Mouse (Mus musculus) forebrain, embryonic 12.5 days (tissue): ENCODE results near the gene B3galt6. TPM values are rescaled to one million over a fixed set of nuclear protein-coding genes. Genes with fewer than 3 reads are reported as not detected.

Experiments used
- ATAC-seq: fragments of 200-750 bp; cut with Nextera tagmentation; 2 replicates; pipeline ENCODE4 v1.8.0; 2017; ENCODE audit warnings: moderate TSS enrichment; ENCODE audit not compliant: low FRiP score
- H3K27ac ChIP-seq: fragments of 300-500 bp; sonication (generic); 2 replicates; pipeline ENCODE4 v1.5.1; 2016; ENCODE audit warnings: mild to moderate bottlenecking
- H3K27me3 ChIP-seq: fragments of 300-500 bp; sonication (generic); 2 replicates; pipeline ENCODE4 v1.6.1; 2016; ENCODE audit warnings: mild to moderate bottlenecking
- H3K36me3 ChIP-seq: fragments of 300-500 bp; sonication (generic); replicated peaks from 2 replicates; pipeline ENCODE4 v1.6.1; 2016; ENCODE audit warnings: mild to moderate bottlenecking
- H3K4me1 ChIP-seq: fragments of 300-500 bp; sonication (generic); 2 replicates; pipeline ENCODE4 v1.6.1; 2016
- H3K4me2 ChIP-seq: fragments of 300-500 bp; sonication (generic); 2 replicates; pipeline ENCODE4 v1.6.1; 2016; ENCODE audit warnings: mild to moderate bottlenecking, moderate library complexity
- H3K4me3 ChIP-seq: fragments of 300-500 bp; sonication (generic); replicated peaks from 2 replicates; pipeline ENCODE4 v1.5.1; 2016; ENCODE audit warnings: mild to moderate bottlenecking
- H3K9ac ChIP-seq: fragments of 300-500 bp; sonication (generic); 2 replicates; pipeline ENCODE4 v1.6.1; 2016; ENCODE audit warnings: mild to moderate bottlenecking
- H3K9me3 ChIP-seq: fragments of 300-500 bp; sonication (generic); 2 replicates; pipeline ENCODE4 v1.6.1; 2016
- WGBS: fragments of 180-500 bp; shearing (Covaris S2); methylation state at CpG from one replicate; pipeline ENCODE4 v1.1.7; 2016; 5-methylcytosine and 5-hydroxymethylcytosine counted together
- polyA plus RNA-seq: library from polyadenylated mRNA; unstranded; fragments of >200 nt; fragmentation: Nextera tagmentation; extraction: Ambion mirVana; gene quantifications from 2 replicates; pipeline ENCODE4 v1.2.1, GENCODE M21; 2016

B3galt6 gene
- polyA plus RNA-seq, 1 experiment from 2014 or later: 16.4 TPM

GRCm38 (mm10) chr4:156021942-156022419 lies 29.5 kb upstream of the B3galt6 start:
- no peaks in the 10 kb centered on the region for H3K27me3 ChIP-seq
- H3K36me3 ChIP-seq: peaks cover 9% of the 10 kb centered on the region; the same call in 1 of the 2 replicates
- H3K4me3 ChIP-seq: no peak overlapping the region
- H3K27ac ChIP-seq: no peak overlapping the region
- H3K9me3 ChIP-seq: no peaks in the 10 kb centered on the region
- 87% methylated on average over 9 of the region's 9 CpGs for WGBS
- no peak overlapping the region for H3K9ac ChIP-seq
- no peak overlapping the region for H3K4me2 ChIP-seq
- no peaks in the 10 kb centered on the region for H3K4me1 ChIP-seq
- ATAC-seq: no peak

GRCm38 (mm10) chr4:156021381-156021780 lies 28.9 kb upstream of the B3galt6 start:
- ATAC-seq: no peak
- H3K36me3 ChIP-seq: peaks cover 8% of the 10 kb centered on the region; the same call in 1 of the 2 replicates
- H3K4me2 ChIP-seq: no peak overlapping the region
- no peak overlapping the region for H3K4me3 ChIP-seq
- H3K27me3 ChIP-seq: no peaks in the 10 kb centered on the region
- 88% methylated on average over 3 of the region's 3 CpGs for WGBS
- H3K27ac ChIP-seq: no peak overlapping the region
- H3K4me1 ChIP-seq: no peaks in the 10 kb centered on the region
- no peaks in the 10 kb centered on the region for H3K9me3 ChIP-seq
- no peak overlapping the region for H3K9ac ChIP-seq

- Histone ChIP-seq H3K27ac (no peak overlapping the region), H3K4me3 (no peak overlapping the region), H3K36me3 (peaks cover 16% of the 10 kb centered on the region; the same call in 1 of the 2 replicates), H3K4me1 (no peaks in the 10 kb centered on the region), H3K4me2 (no peak overlapping the region), H3K27me3 (no peaks in the 10 kb centered on the region), H3K9me3 (no peaks in the 10 kb centered on the region), H3K9ac (no peak overlapping the region)
- ATAC-seq: no peak
- 89% methylated on average over 12 of the region's 12 CpGs for WGBS
Measured at GRCm38 (mm10) chr4:156019771-156020170, 27.3 kb upstream of the B3galt6 start.

- no peak overlapping the region for H3K27ac ChIP-seq
- 92% methylated on average over 2 of the region's 2 CpGs for WGBS
- H3K4me3 ChIP-seq: no peak overlapping the region
- peaks cover 54% of the 10 kb centered on the region for H3K36me3 ChIP-seq
- no peak overlapping the region for H3K9ac ChIP-seq
- no peaks in the 10 kb centered on the region for H3K9me3 ChIP-seq
- H3K4me2 ChIP-seq: no peak overlapping the region
- no peak for ATAC-seq
- H3K27me3 ChIP-seq: no peaks in the 10 kb centered on the region
- no peaks in the 10 kb centered on the region for H3K4me1 ChIP-seq
Measured at GRCm38 (mm10) chr4:156014436-156014835, 22.0 kb upstream of the B3galt6 start.

GRCm38 (mm10) chr4:156013637-156014036 lies 21.2 kb upstream of the B3galt6 start, which contains the start of gene Tnfrsf4:
Tnfrsf4 (plus strand) TSS chr4:156013843.
- 91% methylated on average over 8 of the region's 8 CpGs for WGBS
- Histone ChIP-seq H3K4me2 (no peak within 1 kb of the TSS), H3K36me3 (peaks cover 61% of the 10 kb centered on the region), H3K27ac (no peak within 1 kb of the TSS), H3K4me3 (no peak within 1 kb of the TSS), H3K27me3 (no peaks in the 10 kb centered on the region), H3K4me1 (no peaks in the 10 kb centered on the region), H3K9ac (no peak within 1 kb of the TSS), H3K9me3 (no peaks in the 10 kb centered on the region)
- no peak for ATAC-seq

- no peak for ATAC-seq
- H3K27me3 ChIP-seq: no peaks in the 10 kb centered on the region
- no peaks in the 10 kb centered on the region for H3K4me1 ChIP-seq
- no peak overlapping the region for H3K27ac ChIP-seq
- H3K9me3 ChIP-seq: no peaks in the 10 kb centered on the region
- H3K9ac ChIP-seq: no peak overlapping the region
- peaks cover 91% of the 10 kb centered on the region for H3K36me3 ChIP-seq
- H3K4me2 ChIP-seq: no peak overlapping the region
- 96% methylated on average over 4 of the region's 4 CpGs for WGBS
- no peak overlapping the region for H3K4me3 ChIP-seq
Measured at GRCm38 (mm10) chr4:156008369-156008768, 15.9 kb upstream of the B3galt6 start.

GRCm38 (mm10) chr4:156004109-156004508 lies 11.7 kb upstream of the B3galt6 start:
- H3K36me3 ChIP-seq: peaks cover 91% of the 10 kb centered on the region

GRCm38 (mm10) chr4:155993606-155994005 lies 1.2 kb upstream of the B3galt6 start:
- no peaks in the 10 kb centered on the region for H3K9me3 ChIP-seq
- 4% methylated on average over 15 of the region's 15 CpGs for WGBS
- peak overlapping the region; percentile 95 for H3K27ac ChIP-seq
- no peak for ATAC-seq
- peak overlapping the region; percentile 62 for H3K4me2 ChIP-seq
- peaks cover 36% of the 10 kb centered on the region for H3K36me3 ChIP-seq
- peak overlapping the region; percentile 75 for H3K9ac ChIP-seq
- peaks cover 26% of the 10 kb centered on the region for H3K4me1 ChIP-seq
- peak overlapping the region; percentile 73 for H3K4me3 ChIP-seq
- no peaks in the 10 kb centered on the region for H3K27me3 ChIP-seq

More at GRCm38 (mm10) chr4:156004109-156004508, 11.7 kb upstream of the B3galt6 start:
- H3K27me3 ChIP-seq: no peaks in the 10 kb centered on the region
- H3K27ac ChIP-seq: no peak overlapping the region
- WGBS: 94% methylated on average over 3 of the region's 3 CpGs
- H3K9ac ChIP-seq: no peak overlapping the region
- no peaks in the 10 kb centered on the region for H3K9me3 ChIP-seq
- no peaks in the 10 kb centered on the region for H3K4me1 ChIP-seq
- no peak overlapping the region for H3K4me2 ChIP-seq
- no peak overlapping the region for H3K4me3 ChIP-seq
- ATAC-seq: no peak

GRCm38 (mm10) chr4:155992906-155993547 lies 578 bp upstream of the B3galt6 start:
- Histone ChIP-seq H3K27ac (peak overlapping the region; percentile 95), H3K36me3 (peaks cover 30% of the 10 kb centered on the region), H3K4me1 (peaks cover 26% of the 10 kb centered on the region), H3K27me3 (no peaks in the 10 kb centered on the region), H3K9me3 (no peaks in the 10 kb centered on the region), H3K9ac (peak overlapping the region; percentile 75), H3K4me3 (peak overlapping the region; percentile 73), H3K4me2 (peak overlapping the region; percentile 62)
- peak; percentile 90 for ATAC-seq
- under 1% methylated on average over 70 of the region's 70 CpGs for WGBS

GRCm38 (mm10) chr4:155991908-155992230 lies 580 bp downstream of the B3galt6 start:
- Histone ChIP-seq H3K9me3 (no peaks in the 10 kb centered on the region), H3K27me3 (no peaks in the 10 kb centered on the region), H3K9ac (peak overlapping the region; percentile 69), H3K27ac (peak overlapping the region; percentile 95), H3K4me2 (peak overlapping the region; percentile 96), H3K4me3 (peak overlapping the region; percentile 73), H3K4me1 (peaks cover 26% of the 10 kb centered on the region), H3K36me3 (peaks cover 18% of the 10 kb centered on the region)
- no peak; the same call in none of the 2 replicates for ATAC-seq
- 34% methylated on average over 37 of the region's 37 CpGs for WGBS

GRCm38 (mm10) chr4:155991211-155991907 lies 1.1 kb downstream of the B3galt6 start:
- 89% methylated on average over 22 of the region's 22 CpGs for WGBS
- Histone ChIP-seq H3K9me3 (no peaks in the 10 kb centered on the region), H3K4me2 (peak overlapping the region; percentile 96), H3K9ac (peak overlapping the region; percentile 69), H3K27me3 (no peaks in the 10 kb centered on the region), H3K36me3 (peaks cover 13% of the 10 kb centered on the region), H3K4me3 (peak overlapping the region; percentile 73), H3K4me1 (peaks cover 26% of the 10 kb centered on the region), H3K27ac (0 out of 2 replicates have a peak overlapping the region, but pooled peaks have one; percentile 95)
- ATAC-seq: no peak

- H3K27ac ChIP-seq: no peak overlapping the region
- no peaks in the 10 kb centered on the region for H3K27me3 ChIP-seq
- ATAC-seq: no peak
- no peaks in the 10 kb centered on the region for H3K36me3 ChIP-seq
- H3K4me2 ChIP-seq: peak overlapping the region; percentile 17; the same call in 1 of the 2 replicates
- H3K9ac ChIP-seq: no peak overlapping the region
- peaks cover 9% of the 10 kb centered on the region for H3K4me1 ChIP-seq
- no peaks in the 10 kb centered on the region for H3K9me3 ChIP-seq
- H3K4me3 ChIP-seq: no peak overlapping the region
- WGBS: 15% methylated on average over 2 of the region's 2 CpGs
Measured at GRCm38 (mm10) chr4:155983788-155984187, 8.7 kb downstream of the B3galt6 start.
